Mouse (Mus musculus) T-helper 17 cell (primary cell): Measurements from ENCODE around the gene Msi2.

ENCODE experiments used
- in situ Hi-C, 2 experiments: fragments of 300-600 bp; cut with MboI, MseI; formaldehyde crosslinking; loops; 1 replicate in 1 of 2; 2 replicates in 1 of 2; pipeline ENCODE4 v1.15.1; 2025; ENCODE audit warnings: high pct_unique_total_duplicates in 2 of 2

The Msi2 gene

DNA sequence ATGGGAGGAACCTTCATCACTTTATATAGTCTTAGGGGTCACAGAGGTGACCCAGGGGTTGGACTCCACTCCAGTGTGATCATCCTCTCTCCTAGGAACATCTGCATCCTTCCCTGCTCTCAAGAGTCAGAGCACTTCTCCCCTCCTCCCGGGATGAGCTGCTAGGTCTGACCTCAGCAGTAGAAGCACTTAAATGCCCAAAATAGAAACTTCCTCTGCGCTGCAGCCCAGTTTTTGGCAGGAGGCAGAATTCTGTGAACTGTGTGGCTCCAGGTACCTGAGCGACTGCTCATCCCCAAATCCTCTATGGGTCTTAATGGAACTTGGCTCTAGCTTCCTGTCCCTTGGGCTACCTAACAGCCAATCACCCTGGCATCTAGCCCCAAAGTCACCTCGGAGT, 228.3 kb downstream of the Msi2 start:
- in situ Hi-C loops = no loop called here

DNA sequence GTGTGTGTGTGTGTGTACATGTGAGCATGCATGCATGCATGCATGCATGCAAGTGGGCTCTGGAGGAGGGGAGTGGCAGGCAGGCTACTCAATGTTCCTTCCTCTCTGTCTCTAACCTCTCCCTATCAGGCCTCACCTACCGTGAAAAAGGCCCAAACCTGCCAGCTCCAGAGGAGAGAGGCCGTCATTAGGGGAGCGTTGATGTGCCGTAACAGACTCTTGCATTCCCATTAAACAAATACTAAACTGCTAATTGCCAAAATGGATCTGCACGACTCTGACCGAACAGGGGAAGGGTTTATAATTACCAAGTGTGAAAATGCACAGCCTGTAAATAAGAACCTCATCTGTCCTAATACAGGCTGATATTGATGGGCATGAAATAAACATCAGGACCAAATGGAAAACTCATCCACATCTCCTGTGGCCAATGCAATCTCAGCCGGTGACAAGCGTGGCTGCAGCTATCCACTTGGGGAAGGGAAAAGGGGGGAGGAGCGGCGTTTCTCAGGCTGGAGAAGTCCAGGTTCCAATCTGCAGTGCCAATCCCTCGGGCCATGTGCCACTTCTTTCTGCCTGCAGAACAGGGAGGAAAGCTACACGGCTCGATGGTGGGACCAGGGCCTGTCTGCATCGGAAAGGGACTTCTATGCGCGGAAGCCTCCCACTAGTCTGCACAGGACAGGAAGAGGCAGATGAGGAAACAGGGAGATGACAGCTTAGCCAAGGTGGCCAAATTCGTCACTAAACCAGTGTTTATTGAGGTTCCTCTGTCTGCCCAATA, 229.2 kb downstream of the Msi2 start:
- in situ Hi-C loops = no loop called here

DNA sequence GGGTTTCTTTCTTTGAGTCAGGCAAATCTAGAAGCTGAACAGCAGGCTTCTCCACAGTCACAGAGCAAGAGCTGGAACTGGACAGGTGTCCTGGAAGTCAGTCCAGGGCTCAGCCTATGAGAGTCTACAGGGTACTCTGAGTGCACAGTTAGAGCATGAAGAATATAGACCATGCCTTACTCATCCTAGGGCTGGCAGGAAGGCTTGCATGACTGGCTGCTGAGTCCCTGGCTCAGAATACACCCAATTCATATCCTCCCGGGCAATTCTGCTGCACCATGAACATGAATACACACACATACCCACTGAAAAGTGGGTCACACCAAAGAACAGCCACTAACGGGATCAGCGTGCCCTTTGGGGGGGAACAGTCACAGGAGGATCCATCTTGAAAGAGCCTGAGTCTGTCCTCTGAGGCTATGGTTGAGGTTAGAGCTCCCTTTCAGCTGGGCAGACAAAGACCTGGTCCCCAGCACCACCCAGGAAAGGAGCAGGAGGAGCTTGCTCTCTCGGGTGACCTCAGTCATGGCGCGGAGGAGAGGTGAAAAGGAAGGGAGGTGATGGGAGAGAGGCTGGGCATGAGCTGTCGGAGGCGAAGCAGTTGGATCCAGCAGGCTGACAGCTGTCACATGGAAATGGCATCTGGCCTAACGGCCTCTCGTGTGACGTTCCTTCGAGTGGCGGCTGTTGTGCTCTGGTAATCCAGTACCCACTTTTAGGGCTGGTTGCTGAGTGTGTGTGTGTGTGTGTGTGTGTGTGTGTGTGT, 230.0 kb downstream of the Msi2 start:
- in situ Hi-C loops = no loop called here

DNA sequence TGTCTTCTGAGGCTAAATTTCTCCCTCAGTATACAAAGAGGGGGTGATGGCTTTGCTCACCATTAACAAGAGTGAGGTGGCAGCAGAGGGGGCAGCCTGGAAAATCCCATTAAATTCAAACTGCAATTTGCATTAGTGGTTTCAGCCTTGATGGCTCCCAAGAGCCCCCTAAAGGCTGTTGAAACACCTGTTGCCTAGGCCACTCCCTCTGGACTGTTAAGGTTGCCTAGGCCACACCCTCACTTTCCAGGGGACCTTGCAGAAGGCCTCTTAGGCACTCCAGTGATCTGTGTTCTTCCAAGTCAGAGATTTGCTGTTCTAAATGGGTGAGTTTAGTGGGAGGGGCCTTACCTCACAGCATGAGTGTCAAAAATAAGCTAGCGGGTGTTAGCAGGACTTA, 232.3 kb downstream of the Msi2 start:
- in situ Hi-C loops = no loop called here

DNA sequence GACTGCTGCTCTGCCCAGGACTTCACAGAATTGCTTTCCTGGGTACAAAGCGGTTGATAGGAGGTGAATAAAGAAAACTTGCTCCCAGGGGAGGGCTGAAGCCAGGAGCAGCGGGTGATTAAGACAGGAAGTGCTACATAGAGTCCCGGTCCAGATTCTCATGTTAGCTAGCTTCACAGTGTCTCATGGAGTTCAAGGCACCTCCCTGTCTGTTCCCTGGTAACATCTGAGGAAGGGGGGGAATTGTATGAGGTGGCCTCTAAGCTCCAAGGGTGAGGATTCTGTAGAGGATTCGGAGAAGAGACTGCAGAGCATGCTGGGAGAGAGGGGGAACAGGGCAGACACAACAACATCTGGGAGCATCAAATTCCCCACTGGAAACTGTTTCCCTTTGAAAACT, 233.2 kb downstream of the Msi2 start:
- in situ Hi-C loops = no loop called here

DNA sequence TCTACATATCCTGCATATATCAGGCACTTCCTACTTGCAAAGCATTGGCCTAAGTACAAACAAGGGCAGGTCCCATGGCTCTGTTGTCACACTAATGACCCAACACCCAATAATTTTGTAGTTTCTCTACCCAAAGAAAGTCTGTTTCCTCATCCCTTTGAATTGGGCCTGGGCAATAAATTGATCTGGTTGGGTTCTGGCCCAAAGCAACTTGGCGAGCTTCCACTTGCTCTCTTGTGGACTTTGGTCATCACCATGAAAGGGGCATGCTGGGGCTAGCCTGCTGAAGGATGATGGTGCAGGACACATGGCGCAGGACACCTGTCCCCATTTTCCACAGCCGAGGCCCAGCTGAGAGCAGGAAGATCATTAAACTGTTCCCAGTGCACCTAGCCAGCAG, 234.3 kb downstream of the Msi2 start:
- in situ Hi-C loops = no loop called here

DNA sequence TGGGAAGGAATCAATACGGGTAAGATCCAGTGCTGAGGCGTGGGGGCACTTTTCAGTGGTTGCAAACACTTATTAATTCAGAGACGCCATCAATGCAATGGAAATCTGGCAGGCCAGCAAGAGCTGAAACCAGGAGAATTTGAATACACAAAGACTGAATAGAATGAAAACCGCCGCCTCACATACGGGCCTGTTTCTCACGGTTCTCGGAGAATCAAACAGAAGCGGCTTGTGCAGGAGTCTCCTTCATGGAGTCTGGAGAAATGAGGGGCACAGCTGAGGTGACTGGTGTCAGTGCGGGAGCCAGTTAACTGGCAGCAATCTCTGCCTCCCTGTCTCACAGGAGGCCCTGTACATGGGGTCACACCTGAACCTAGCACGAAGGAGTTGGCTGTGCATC, 235.7 kb downstream of the Msi2 start:
- in situ Hi-C loops = no loop called here

DNA sequence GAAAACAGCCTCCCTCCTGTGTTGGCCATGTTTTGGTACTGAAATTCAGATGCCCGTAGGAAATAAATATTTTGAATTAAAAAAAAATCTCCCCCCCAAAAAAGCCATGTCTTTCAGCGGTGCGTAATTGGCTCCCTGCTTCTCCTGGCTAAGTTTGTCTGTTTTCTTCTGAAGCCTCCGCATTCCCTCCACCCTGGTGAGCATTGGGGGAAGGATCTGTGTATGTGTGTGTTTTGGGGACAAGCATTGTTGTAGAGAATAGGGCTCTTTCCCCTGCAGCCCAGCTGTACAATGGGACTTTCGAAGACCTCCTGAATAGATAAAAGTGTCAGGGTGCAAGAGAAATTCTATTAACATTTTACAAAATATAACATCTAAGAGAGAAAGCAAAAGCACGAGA, 236.1 kb downstream of the Msi2 start:
- in situ Hi-C loops = no loop called here

DNA sequence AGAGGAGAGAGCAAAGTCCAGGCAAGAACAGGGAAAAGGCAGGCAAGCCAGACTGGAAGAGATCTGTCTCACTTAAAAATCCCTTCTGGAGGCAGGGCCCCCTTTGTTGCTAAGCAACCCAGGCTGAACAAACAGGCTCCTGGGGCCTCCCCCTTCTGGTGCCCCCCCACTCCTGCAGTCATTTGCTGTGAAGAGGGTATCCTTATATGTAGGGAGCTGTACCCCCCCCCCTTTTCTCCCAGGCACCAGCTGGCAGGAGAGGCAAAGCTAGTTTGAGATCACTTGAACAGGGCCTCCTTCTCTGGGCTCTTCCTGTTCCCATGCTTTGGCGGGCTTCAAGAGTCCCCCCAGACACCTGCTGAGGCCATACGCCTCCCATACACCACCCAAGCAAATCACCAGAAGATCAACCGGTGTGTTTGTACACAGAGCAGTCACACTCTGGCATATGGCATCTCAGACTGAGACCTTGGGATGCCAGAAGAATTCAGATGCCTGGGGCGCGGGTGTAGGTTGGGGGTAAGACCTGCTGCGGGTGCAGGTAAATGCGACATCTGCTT, 236.6 kb downstream of the Msi2 start:
- in situ Hi-C loops = no loop called here

DNA sequence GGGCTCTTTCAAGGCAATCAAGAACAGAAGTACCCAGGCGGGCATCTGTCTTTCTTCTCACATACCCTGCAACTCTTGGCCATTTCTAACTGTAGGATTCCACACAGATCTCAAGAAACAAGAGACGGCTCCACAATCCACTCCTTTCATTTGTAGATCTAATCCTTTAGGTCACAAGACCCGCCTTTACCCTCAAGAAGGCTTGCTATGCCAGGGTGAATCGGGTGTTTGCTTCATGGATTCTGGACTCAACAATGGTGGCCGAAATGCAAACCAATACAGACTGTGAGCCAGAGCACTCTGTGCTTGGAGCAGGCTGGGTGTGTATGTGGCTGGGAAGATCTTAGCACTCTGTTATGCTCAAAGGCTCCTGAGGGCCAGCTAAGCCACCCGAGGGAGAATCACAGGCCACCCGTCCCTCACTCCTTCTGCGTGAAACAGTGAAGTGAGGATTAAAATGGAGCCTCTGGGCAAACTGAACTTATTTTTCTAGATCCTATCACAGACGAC, 237.2 kb downstream of the Msi2 start:
- in situ Hi-C loops = no loop called here

DNA sequence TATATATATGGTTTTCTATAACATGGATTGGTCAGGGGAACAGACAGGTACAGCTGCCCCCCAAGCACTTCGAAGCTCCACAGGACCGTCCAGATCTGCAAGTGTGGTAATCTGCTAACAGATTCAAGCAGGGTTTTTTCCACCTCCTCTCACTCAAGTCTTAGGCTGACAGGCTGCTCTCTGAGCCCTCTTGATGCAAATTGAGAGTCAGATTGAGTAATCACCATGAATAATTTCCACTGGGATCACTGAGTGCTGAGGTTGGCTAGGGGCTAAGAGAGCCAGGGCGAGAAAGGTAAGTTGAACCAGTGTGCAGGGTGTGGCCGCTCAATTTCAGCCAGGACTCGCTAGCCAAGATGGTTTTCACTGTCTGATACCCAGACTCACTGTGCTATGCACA, 238.8 kb downstream of the Msi2 start:
- in situ Hi-C loops = no loop called here

DNA sequence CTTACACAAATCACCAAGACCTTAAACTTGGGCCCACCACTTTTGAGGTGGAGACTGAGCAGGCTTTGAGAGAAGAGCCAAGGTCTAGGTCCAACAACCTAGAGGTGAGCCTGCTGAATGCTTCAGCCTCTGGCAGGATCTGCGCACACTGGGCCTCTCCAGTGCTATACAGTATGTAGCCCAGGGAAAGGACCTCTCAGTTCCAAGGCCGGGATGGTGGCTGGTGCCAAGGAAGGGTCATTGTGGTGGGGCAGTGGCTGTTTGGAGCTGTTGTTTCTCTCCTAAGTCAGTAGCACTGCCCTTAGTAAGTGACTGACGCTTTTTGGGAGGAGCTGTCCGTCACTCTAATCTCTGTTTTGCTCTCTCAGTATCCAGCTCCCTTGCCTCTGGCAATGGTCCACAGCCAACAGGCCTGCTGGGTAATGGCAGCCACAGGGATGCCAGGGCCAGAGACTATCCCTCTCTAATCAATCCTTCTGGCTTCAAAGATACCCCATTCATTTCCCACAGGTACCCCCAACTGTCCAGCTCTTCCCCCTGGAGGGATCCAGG, 243.3 kb downstream of the Msi2 start:
- in situ Hi-C loops = no loop called here

DNA sequence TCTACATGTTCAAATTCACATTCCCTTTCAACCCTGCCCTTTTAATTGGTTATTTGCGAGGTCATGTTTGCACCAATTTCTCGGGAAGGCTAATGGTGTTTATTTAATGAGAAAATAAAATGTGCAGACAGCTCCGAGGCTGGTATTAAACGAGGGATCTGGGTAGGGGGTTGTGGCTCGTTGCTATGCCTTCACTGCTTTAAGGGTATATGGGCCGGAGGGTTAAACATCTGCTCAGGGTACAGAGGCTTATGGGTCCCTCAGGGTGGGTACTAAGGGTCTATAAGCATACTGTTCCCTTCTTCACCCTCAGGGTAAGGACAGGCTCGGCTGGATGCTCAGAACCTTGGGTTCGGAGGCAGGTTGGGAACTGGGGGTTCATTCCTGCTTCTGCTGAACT, 245.6 kb downstream of the Msi2 start:
- in situ Hi-C loops = no loop called here

DNA sequence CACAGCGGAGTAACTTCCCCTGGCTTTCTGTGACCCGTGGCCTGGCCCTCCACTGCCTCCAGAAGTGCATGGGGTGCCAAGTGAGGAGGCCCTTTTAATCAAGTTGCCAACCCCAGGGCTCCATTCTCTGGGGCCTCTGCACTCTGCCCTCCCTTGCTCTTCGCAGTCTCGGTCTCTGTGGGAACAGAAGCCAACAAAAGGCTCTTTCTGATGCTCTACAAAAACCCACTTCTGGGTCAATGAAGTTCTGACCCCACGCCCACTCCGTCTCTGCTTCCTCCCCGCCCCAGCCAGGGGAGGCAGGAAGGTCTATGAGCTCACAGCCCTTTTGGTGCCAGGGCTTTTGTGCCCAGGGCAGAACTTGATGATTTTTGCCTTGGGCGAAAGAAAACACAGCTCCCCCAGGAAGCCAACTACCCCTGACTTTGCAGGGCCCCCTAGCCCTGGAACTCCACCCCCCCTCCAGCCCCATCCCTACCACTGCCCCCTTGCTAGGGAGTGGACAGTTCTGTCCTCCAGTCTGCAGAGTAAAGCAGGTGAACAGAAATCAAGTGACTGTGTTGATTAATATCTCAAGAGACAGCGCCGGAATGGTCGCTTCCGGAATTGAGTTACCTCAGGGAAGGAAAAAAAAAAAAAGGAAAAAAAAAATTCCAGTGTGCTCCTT, 246.2 kb downstream of the Msi2 start:
- in situ Hi-C loops = no loop called here

DNA sequence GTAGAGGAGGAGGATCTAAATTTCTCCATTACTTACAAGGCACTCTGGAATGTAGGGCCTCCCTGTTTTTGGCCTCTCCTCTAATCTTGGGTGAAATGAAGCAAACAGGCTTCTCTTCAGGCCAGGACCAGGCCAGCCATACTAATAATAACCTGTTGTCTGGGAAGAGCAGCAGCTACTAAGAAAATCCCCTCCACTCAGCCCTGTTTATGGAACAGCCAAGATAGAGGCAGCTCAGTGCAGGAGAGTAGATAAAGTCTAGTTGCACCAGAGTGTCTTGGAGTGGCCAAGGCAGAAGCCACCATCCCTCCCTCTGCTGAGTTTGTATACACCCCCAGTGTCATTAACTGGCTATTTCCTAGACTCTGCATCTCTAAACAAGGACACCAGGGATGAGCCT, 247.7 kb downstream of the Msi2 start:
- in situ Hi-C loops = no loop called here

DNA sequence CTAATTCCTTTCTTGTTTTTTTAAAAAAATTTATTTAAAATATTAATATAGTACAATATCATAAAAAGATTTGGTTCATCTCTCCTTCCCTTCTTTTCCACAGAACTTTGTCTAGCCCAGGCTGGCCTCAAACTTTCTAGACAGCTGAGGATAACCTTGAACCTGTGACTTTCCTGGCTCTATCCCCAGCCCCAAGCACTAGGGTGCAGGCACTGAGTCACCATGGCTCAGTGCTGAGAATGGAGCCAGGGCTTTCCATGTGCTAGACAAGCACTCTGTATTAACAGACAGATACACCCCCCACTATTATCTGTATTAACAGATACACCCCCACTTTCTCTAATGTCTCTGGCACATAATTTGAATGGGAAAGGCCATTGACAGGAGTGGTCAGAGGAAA, 249.3 kb downstream of the Msi2 start:
- in situ Hi-C loops = no loop called here

DNA sequence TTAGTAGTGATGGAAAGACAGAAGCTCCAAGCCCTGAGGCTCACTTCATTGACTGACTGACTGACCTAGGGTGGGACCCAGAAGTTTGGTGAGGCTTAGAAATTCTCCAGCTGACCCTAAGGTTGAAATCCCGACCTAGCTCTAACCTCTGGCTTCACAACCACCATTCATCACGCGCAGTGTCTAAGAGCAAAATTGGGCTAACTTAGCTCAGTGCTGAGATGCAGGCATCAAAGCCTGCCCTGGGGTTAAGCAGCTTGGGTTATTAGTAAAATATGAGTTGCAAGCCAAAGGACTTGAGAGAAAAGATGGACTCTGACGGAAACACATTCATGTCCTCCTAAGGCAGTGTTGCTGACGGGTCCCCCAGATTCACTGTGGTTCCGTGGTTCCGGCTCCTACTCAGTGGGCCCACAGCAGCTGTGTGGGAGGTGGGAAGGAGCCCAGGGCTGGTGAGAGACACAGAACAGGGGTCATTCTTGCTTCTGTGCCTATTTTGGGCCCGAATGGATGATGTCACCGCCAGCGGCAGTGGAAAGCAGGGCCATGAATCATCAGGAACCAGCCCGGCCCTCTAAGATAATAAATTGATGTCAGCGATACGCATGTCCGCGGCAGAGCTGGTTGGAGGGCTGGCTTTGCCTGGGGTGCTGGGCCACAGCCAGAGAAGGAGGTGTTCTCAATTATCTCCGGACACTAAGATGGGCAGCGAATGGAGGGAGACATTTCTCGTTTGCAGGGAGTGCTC, 250.6 kb downstream of the Msi2 start:
- in situ Hi-C loops = no loop called here

DNA sequence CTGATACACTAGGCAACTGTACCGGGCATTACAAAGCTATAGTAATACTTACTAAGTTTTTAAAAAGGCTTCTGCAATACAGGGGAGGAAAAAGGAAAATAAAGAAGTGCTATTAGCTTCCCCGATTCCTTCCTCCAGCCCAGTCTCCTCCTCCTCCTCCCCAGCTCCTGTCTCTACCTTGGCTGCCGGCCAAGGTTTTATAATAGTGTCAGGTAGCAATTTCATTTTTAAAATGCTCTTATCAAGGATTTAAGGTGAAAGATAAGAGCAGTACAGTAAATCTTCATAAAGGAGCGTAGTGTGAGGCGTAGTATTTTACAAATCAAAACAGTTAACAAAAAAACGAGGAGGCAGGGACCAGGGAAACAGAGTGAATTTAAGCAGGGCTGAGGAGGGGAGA, 254.4 kb downstream of the Msi2 start:
- in situ Hi-C loops = no loop called here

DNA sequence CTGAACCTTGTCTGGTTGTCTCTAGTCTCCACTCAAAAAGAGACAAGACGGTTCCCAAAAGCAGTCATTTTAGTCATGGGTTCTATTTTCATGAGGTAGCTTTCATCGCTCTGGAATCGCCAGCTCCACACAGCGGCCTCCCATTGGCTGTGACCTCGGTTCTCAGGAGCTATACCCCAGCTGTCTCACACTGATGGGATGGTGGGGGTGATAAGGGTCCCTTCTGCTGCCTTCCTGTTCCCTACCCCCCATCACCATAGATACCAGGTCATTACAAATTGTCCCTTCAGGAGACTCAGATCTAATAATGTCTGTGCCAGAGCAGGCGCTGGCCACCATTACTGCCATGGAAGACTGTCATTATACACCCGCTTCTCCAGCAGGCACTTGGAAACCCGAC, 255.5 kb downstream of the Msi2 start:
- in situ Hi-C loops = no loop called here

DNA sequence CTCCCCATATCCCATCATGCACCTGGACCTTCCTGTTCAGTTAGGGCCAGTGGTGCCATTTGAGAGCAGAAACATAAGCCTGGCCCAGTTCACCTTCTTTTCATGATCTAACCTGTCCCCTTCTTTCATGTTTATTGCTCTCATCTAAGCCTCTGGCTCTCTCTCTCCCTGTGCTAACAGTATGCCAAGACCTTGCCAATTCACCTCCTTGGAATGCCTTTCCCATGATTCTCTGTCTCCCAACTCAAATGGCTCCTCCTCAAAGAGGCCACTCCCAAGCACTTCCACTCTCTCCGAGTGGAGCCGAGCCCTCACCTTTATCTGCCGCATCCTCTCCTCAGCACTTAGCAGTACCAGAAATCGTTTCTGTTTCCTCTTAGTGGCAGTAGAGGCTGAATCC, 256.7 kb downstream of the Msi2 start:
- in situ Hi-C loops = no loop called here
